Mouse (Mus musculus) v-Abl transformed pro-B cells (cell line): ENCODE measurements around the gene Cdk17.

Experiments
- in situ Hi-C, 2 experiments: fragments of 400-800 bp; cut with MboI; formaldehyde crosslinking; loops; one replicate each; pipeline ENCODE4 v1.15.1; 2025; ENCODE audit not compliant: unreplicated experiment in 2 of 2

Cdk17 gene

DNA sequence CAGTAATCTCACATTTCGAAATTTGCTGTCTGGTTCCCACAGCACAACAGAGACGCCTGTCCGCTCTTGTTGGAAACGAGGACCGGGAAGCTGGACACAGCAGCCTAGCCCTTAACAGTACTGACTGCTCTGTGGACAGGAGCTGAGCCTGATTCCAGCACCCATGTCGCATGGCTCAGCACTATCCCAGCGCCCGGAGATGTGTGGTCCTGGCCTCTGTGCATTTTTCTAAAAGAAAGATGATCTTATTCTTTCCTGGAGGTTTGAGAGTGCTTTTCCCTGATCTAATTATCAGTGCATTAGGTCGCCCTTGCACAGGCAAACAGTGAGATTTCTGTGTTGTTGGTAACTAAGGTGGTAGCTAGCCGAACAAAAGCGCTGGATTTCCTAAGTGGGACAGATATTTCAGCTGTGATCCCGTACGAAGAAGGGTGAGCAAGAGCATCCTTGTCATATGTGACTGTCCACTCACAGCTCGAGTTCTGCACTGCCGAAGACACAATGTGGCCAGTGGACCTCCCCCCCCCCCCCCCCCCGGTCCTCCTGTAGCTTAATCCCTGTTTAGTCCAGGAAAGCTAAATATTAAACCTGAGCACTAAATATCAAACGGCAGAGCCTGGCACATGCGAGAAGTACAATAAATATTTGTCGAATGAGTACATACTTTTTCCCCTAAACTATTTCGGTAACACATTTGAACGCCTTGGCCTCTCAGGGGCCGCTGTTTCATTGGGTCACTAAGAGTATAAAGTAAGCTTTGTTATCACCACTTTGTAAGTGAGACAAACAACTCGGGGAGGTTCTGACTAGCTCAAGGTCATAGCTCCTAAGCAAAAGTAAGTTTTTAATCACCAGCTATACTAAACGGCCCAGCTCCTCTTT, 90.0 kb downstream of the Cdk17 start:
- in situ Hi-C loops = no loop called here

DNA sequence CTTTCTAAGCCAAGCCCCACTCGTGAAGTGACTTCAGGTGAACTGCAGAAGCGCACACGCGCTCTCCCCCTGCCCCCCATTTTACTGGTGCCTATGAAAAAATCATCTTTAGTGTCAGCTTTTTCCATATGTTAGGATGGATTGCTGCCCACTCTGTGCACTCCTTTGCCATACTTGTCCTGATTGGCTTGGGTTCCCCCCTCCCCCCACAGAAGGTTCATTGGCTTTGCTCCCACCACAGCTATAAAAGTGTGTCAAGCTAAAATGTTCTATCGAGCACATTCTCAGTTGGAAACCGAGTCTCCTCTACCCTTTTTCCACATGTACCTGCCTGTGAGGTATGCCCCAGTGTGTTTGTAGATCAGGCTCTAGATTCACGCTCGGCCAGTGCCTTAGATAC, 90.8 kb downstream of the Cdk17 start:
- in situ Hi-C loops = no loop called here

DNA sequence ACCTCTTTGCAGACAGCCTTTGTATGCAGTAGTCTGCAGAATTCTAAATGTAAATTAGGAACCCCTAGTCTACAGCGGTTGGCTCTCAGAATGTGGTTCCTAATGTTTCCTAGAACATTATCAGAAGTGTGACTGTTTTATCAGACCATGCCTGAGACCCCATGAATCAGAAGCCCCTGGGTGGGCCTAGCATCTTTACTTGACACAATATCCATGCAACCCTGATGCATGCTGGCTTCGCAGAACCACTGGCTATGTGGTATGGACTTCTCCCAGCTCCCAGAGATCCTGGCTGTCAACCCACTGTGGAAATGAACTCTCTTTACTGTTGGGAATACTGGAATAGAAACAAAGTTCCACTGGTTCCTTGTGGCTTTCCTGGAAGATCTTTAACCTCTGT, 92.0 kb downstream of the Cdk17 start:
- in situ Hi-C loops = no loop called here

DNA sequence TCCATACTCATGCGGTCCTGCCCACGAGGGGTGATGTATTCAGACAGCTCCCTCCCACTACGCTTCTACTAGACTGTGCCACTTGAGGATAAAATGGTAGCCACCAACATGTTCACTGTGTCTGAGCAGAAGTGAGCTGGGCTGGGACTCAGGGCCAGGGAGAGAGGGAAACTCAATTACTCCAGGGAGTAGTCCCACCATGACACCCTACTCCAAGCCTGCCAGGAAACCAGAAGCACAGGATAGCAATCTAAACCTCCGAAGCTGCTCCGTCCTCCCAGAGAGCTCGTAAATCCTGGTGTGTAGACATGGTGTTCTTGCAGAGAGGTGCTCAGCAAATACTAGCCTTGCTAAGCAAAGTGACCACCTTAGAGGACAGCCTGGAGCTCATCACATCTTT, 92.5 kb downstream of the Cdk17 start:
- in situ Hi-C loops = no loop called here

DNA sequence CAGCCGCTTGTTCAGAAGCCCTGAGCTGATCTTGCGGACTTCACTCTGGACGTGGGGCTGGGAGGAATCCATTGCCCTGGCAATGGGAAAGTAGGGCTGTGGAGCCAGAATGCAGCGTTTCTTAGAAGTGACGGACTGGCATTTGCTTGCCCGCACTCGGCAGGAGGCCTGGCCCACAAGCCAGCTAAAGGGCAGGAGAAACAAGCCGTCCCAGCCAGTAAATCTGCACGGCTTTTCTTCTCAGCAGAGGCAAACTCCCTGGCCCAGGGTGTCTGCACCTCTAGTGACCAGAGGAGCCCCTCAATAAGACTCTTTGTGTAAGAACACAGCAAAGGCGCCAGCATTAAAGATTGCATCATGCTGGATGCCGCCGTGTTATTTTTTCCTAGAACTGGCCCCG, 94.6 kb downstream of the Cdk17 start:
- in situ Hi-C loops = no loop called here

DNA sequence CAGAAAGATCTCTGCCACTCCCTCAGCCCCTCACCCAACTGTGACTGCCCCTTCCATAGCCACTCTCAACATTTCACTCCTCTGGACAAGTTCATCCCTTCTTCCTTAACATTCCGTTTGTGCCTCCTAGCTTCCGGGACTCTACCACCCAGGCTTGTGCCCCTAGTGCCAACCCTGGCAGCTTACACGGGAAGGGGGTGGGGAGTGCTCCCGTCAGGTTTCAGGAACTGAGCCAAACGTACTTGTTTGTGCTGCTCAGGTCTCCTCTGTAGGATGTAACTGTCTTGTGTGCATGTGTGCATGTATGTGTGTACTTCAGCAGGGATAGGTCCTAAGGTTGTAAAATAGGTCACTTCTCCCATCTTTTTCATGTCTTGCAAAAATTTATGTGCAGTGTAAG, 99.2 kb downstream of the Cdk17 start:
- in situ Hi-C loops = no loop called here

DNA sequence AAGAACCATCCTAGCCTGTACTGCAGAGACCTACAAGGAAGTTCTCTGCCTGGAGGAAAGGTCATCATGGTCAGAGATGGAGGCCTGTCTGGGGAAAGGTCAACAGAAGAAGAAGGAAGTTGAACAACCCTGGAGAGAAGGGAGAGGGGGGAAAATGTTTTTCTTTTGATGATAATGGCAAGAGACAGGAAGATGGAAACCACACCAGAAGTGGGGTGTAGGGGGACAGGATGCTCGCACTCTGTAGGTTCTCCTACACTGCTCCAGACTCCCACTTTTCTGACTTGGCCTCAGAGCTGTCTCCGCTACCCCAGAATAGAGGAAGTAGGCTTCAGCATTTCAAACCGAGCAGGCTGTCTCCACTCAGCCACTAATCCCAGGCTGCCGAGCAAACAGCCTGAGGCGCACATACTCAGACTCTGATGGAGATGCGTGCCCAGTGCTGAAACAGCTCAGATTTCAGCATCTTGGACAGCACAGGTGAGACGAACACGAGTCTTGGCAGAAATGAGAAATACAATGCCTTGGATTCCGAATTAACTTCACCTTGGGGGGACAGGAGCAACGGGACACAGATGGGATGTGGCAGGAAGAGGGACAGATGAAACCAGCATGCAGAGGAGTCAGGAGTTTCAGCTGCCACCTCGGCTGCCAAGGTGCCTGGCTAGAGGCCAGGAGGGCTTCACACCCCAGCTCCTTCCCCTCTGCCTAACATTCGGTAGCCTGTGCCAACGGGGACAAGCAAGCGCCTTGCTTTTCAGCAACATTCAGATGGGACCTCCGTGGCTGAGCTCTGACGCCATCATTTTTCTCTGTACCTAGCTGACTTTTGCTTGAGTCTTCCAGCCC, 100.7 kb downstream of the Cdk17 start:
- in situ Hi-C loops = no loop called here

DNA sequence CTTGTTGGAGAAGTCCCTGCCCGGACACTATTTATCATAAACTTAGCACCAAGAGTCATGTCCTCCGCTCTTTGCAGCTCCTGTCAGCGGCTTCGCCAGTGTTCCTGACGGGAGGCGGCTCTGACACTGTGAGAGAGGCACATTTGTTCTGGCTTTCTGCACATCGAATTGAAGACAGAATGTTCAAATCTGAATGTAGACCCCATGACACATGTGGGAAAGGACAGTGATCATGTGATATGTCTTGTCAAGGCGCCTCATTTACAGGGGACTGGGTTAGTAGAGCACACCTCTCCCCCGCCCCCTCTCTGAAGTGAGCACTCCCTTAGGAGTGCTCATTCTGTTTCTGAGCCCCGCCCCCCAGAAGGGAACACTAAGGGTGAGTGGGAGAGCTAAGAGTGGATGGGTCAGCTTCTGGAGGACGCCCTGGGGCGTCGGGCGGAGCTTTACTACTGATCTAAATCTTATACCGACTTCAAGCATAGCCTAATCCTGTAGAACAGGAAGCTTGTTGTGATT, 101.4 kb downstream of the Cdk17 start:
- in situ Hi-C loops = no loop called here

DNA sequence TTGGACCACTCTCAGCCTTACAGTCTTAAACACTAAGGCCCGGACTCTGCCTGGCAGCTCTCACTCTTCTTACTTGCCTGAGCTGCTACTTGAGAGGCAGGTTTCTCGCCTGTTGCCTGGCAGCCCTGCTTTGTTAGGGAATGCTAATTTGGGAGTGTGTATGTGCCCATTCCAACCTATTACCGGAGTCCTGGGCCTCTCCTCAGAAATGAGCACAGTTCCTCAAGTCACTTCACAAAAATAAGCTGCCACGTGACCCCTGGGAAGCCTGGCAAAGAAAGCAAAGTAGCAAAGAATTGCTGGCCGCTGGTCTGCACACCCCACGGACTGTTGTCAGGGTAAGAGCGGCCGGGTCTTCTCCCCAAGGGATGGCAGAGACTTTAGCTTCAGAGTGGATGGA, 102.8 kb downstream of the Cdk17 start:
- in situ Hi-C loops = no loop called here

DNA sequence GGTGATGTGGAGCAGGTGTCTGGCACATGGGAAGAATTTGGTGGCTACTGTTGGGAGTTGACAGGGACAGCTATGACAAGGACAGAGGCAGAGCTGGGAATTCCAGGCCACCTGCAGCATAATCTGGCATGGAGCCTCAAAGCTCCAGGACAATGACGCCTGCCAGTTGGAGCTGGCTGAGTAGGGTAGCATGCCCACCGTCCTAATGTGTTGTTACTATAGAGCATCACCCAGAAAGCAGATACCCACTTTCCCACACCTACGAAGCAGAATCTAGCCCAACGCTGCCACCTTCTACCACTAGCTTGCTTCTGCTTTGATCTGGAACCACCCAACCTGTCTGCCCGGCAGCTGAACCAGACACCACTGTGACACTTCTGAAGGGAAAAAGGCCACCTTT, 103.3 kb downstream of the Cdk17 start:
- in situ Hi-C loops = no loop called here

DNA sequence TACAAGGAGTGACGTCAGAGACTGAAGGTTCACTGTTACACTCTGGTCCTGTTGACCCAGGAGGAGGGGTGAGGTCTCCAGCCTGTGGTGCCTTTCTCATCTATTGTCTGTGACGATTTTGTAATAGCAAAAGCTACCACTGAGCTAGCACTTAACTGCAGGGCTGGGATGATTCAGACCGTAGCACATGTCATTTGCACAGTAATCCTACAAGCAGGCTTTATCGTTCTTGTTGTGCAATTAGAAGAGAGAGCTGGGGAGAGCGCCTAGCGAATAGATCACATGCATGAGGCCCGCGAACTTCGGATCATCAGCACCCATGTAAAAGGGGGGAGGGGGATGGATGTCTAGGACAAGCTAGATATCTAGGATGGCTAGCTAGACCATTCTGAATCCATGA, 105.2 kb downstream of the Cdk17 start:
- in situ Hi-C loops = no loop called here

DNA sequence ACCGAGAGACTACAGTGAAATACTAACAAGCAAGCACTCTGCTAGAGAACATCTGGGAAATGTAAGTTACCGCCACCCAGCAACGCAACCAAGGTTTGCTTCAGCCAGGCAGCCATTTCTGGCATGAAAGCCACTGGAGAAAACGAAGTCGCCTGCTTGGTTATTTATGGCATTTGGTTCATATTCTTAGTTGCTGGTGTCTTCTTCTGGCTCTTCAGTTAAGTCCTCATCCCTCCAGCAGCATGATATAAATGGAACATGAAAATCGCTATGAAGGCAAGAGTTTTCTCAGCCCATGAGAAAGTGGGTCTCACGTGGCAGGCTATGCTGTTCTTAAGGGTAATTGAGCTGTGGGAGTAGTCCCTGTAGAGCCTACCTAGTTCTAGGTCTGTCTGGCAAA, 105.8 kb downstream of the Cdk17 start:
- in situ Hi-C loops = no loop called here

DNA sequence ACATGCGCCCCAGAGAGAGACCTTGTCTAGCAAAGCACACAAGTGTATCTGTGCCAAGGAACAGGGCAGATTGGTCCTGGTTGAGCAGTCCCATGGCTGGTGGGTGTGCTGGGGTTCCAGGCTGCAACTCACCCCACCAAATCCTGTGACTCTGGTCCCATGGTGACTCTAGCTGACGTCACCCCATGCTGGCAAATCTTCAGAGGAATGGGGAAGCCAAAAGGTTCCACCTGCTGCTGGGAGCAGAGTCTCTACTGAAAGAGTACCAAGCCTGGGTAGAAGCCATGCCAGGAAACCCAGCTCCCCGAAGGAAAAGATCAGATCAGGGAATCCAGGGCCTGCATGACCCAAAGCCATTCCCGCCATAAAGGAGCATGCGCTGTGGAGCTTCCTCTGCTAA, 106.8 kb downstream of the Cdk17 start:
- in situ Hi-C loops = no loop called here

DNA sequence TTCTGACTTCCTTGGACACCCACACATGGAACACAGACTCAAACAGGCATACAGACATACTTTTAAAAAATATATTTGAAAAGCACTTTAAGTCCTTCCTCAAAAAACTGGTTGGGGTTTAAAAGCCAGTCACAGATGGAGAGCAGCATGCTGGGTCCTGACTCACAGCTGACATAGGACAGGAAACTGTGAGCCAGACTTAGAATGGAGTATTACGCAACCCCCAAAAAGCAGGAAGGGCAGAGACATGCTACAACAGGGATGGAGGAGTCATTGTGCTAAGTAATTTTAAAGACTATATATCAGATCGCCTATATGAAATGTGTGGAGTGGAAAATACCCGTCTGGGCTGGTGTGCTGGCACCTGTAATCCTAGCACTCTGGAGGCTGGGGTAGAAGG, 107.7 kb downstream of the Cdk17 start:
- in situ Hi-C loops = no loop called here

DNA sequence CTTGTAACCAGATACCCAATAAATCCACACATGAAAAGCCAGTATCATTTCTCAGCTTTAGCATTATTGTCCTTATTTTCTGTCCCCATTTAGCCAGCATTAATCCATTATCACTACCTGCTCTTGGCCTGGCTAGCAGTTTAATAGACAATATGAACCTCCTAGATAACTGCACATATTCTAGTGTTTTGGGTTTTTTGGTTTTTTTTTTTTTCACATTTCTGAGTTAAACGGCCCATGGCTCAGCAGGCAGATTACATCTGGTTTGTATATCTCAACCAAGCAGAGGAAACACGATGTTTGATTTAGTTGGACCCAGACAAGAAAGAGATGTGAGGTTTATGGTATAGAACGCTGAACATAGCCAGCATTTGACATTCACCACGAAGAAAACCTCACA, 109.1 kb downstream of the Cdk17 start:
- in situ Hi-C loops = no loop called here

DNA sequence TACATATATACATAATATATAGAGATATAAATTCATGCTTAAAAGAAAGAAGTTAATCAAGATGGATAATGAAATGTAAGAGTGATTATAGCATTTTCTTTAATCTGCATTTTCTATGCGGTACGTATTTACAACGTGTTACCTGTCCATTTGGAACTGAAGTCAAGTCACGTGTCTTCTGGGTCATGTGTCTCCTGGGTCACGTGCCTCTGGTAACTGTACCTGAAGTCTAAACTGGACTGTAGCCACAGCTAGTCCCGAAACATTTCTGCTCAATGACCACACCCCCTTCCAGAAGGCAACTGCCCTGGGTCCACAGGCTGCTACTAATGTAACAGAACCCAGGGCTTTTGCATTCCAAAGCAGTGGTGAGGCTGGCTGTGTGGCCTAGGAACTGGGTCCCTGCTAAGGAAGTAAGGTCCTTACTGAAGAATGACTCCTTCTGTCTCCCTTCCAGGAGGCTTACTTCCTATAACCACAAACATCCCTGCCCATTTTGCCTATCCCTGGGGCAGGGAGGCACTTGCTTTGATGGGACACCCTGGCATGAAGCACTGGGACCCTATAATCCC, 110.3 kb downstream of the Cdk17 start:
- in situ Hi-C loops = no loop called here

DNA sequence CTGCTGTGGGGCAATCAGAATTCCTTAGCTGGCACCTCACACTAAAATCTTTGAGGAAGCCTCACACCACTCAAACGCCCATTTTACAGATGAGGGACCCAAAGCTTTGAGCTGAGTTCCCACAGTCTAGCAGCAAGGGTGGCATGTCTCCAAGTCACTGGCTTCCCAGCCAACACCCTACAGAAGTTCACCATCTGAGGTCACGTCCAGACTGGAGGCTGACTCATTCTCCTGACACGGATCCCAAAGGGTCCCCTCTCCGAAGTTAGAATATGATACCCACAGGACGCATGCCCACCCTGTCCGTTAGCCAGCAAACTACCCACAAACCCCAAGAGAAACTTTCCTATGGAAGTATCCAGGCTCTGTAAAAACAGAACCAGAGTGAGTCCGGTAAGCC, 111.2 kb downstream of the Cdk17 start:
- in situ Hi-C loops = no loop called here

DNA sequence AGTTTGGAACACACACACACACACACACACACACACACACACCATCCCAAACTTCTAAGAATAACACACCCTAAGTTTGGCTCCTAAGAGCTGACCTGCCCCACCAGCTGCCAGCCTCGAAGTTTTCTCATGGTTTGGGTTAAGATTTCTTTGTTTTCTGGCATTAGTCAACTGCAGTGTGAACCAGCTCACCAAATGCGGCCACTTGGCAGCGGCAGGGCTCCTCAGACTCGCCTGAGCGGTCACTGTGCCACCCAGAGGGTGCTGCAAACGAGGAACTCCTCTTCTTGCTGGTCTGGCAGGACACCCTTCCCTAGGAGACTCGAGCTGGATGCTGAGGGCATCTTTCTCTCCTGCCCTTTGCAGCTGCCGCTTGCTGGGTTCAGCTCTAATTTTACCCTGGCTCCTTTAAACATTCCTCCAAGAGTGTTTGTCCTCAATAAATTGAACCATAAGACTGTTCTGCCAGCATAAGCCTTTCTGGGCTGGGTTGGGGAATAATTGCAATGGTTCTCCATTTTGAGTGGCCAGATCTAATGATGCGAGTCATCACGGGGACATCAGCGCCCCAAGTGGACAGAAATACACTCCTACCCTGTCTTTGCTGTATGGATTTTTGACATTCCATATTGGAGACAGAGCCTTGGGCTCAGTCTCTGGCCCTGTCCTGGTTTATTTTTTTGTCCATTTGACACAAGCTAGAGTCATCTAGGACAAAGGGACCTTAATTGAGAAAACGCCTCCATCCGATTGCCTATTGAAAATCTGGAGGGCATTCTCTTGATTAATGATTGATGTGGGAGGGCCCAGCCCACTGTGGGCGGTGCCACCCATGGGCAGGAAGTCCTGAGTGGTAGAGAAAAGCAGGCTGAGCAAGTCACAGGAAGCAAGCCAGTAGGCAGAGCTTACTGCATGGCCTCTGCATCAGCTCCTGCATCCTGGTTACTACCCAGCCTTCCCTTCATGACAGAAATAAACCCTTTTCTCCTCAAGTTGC, 112.6 kb downstream of the Cdk17 start:
- in situ Hi-C loops = no loop called here

DNA sequence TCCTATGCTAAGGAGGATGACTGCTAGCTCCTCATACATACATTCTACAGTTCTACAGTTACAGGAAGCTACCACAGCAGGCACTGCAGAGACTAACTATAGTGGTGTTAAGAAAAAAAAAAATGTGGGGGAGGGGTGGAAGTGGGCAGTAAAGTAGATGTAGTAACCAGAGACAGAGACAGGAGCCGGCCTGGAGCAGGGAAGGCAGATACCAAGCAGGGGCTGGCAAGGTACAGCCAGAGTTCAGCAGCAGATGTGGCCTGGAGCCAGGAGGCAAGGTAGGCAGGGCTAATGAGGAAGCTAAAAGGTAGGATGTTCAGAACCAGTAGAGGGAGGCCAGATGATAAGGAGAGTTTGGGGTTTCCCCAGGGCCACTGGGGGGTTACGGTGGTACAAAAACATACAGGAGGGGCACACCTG, 113.6 kb downstream of the Cdk17 start:
- in situ Hi-C loops = no loop called here
